Mouse (Mus musculus): Measurements from ENCODE around the gene Tnni3k. TPM values are rescaled to one million over a fixed set of nuclear protein-coding genes. Genes with fewer than 3 reads are reported as not detected.
A peak's percentile ranks its signal among the peaks of the same experiment; 100 is the strongest.

The Tnni3k gene
- polyA plus RNA-seq, 1 experiment from 2014 or later: 0.15 TPM

- no peak overlapping the region for H3K9ac ChIP-seq (replicated peaks; ENCODE audit: low read depth, low read length)
These were observed 268.9 kb downstream of the Tnni3k start for GRCm38 (mm10) chr3:154786354-154786753.

GRCm38 (mm10) chr3:154778836-154779595 is 276.2 kb downstream of the Tnni3k start:
- H3K4me3 ChIP-seq (ENCODE audit: low read depth, low read length): no peak overlapping the region
- no peak overlapping the region for H3K9ac ChIP-seq (replicated peaks; ENCODE audit: low read depth, low read length)
- ATAC-seq (ENCODE audit: low read depth): peak; percentile 84; the same call in 1 of the 2 replicates
- no peaks in the 10 kb centered on the region for H3K27me3 ChIP-seq (ENCODE audit: control insufficient read depth, insufficient read depth, low read length)
- H3K27ac ChIP-seq (ENCODE audit: low read depth, low read length): no peak overlapping the region
- H3K4me1 ChIP-seq (ENCODE audit: control insufficient read depth, insufficient read depth, low read length): peaks cover 9% of the 10 kb centered on the region
- no peaks in the 10 kb centered on the region for H3K9me3 ChIP-seq (ENCODE audit: control insufficient read depth, low read length)
- 42% methylated on average over 6 of the region's 6 CpGs for WGBS
- no peak overlapping the region for H3K4me2 ChIP-seq (ENCODE audit: low read depth, low read length)
- H3K36me3 ChIP-seq (ENCODE audit: control insufficient read depth, insufficient read depth, low read length): no peaks in the 10 kb centered on the region

More at GRCm38 (mm10) chr3:154786354-154786753, 268.9 kb downstream of the Tnni3k start:
- no peak for ATAC-seq (ENCODE audit: low read depth)
- 91% methylated on average over 9 of the region's 9 CpGs for WGBS
- Histone ChIP-seq H3K27me3 (ENCODE audit: control insufficient read depth, insufficient read depth, low read length) (no peaks in the 10 kb centered on the region), H3K4me2 (ENCODE audit: low read depth, low read length) (no peak overlapping the region), H3K9me3 (ENCODE audit: control insufficient read depth, low read length) (no peaks in the 10 kb centered on the region), H3K4me3 (ENCODE audit: low read depth, low read length) (no peak overlapping the region), H3K4me1 (ENCODE audit: control insufficient read depth, insufficient read depth, low read length) (no peaks in the 10 kb centered on the region), H3K27ac (ENCODE audit: low read depth, low read length) (no peak overlapping the region), H3K36me3 (ENCODE audit: control insufficient read depth, insufficient read depth, low read length) (no peaks in the 10 kb centered on the region)

- ATAC-seq (ENCODE audit: low read depth): no peak
- Histone ChIP-seq H3K4me2 (ENCODE audit: low read depth, low read length) (no peak overlapping the region), H3K27ac (ENCODE audit: low read depth, low read length) (no peak overlapping the region), H3K4me1 (ENCODE audit: control insufficient read depth, insufficient read depth, low read length) (0 out of 2 replicates have a peak, but pooled peaks cover 3% of the 10 kb centered on the region), H3K9me3 (ENCODE audit: control insufficient read depth, low read length) (no peaks in the 10 kb centered on the region), H3K4me3 (ENCODE audit: low read depth, low read length) (no peak overlapping the region), H3K27me3 (ENCODE audit: control insufficient read depth, insufficient read depth, low read length) (no peaks in the 10 kb centered on the region), H3K9ac (replicated peaks; ENCODE audit: low read depth, low read length) (no peak overlapping the region), H3K36me3 (ENCODE audit: control insufficient read depth, insufficient read depth, low read length) (no peaks in the 10 kb centered on the region)
- WGBS: 85% methylated on average over 2 of the region's 2 CpGs
These were observed 283.6 kb downstream of the Tnni3k start for GRCm38 (mm10) chr3:154771651-154772050.

- Histone ChIP-seq H3K4me1 (ENCODE audit: control insufficient read depth, insufficient read depth, low read length) (no peaks in the 10 kb centered on the region), H3K4me3 (ENCODE audit: low read depth, low read length) (no peak overlapping the region), H3K36me3 (ENCODE audit: control insufficient read depth, insufficient read depth, low read length) (no peaks in the 10 kb centered on the region), H3K9me3 (ENCODE audit: control insufficient read depth, low read length) (no peaks in the 10 kb centered on the region), H3K4me2 (ENCODE audit: low read depth, low read length) (no peak overlapping the region), H3K27ac (ENCODE audit: low read depth, low read length) (no peak overlapping the region), H3K27me3 (ENCODE audit: control insufficient read depth, insufficient read depth, low read length) (no peaks in the 10 kb centered on the region), H3K9ac (replicated peaks; ENCODE audit: low read depth, low read length) (no peak overlapping the region)
- no peak for ATAC-seq (ENCODE audit: low read depth)
- WGBS: 86% methylated on average over 4 of the region's 4 CpGs
These were observed 288.9 kb downstream of the Tnni3k start for GRCm38 (mm10) chr3:154766321-154766720.

- no peaks in the 10 kb centered on the region for H3K4me1 ChIP-seq (ENCODE audit: control insufficient read depth, insufficient read depth, low read length)
- H3K27ac ChIP-seq (ENCODE audit: low read depth, low read length): no peak overlapping the region
- no peak overlapping the region for H3K4me2 ChIP-seq (ENCODE audit: low read depth, low read length)
- no peaks in the 10 kb centered on the region for H3K36me3 ChIP-seq (ENCODE audit: control insufficient read depth, insufficient read depth, low read length)
- no peak overlapping the region for H3K4me3 ChIP-seq (ENCODE audit: low read depth, low read length)
- no peak for ATAC-seq (ENCODE audit: low read depth)
- no peaks in the 10 kb centered on the region for H3K27me3 ChIP-seq (ENCODE audit: control insufficient read depth, insufficient read depth, low read length)
- no peak overlapping the region for H3K9ac ChIP-seq (replicated peaks; ENCODE audit: low read depth, low read length)
- H3K9me3 ChIP-seq (ENCODE audit: control insufficient read depth, low read length): no peaks in the 10 kb centered on the region
- 85% methylated on average over 7 of the region's 7 CpGs for WGBS
These were observed 291.1 kb downstream of the Tnni3k start for GRCm38 (mm10) chr3:154764115-154764514.

- Histone ChIP-seq H3K36me3 (ENCODE audit: control insufficient read depth, insufficient read depth, low read length) (no peaks in the 10 kb centered on the region), H3K4me2 (ENCODE audit: low read depth, low read length) (no peak overlapping the region), H3K4me1 (ENCODE audit: control insufficient read depth, insufficient read depth, low read length) (no peaks in the 10 kb centered on the region), H3K9me3 (ENCODE audit: control insufficient read depth, low read length) (no peaks in the 10 kb centered on the region), H3K27ac (ENCODE audit: low read depth, low read length) (no peak overlapping the region), H3K4me3 (ENCODE audit: low read depth, low read length) (no peak overlapping the region), H3K27me3 (ENCODE audit: control insufficient read depth, insufficient read depth, low read length) (no peaks in the 10 kb centered on the region), H3K9ac (replicated peaks; ENCODE audit: low read depth, low read length) (no peak overlapping the region)
- 71% methylated on average over 9 of the region's 9 CpGs for whole genome bisulfite sequencing
- ATAC-seq (ENCODE audit: low read depth): no peak
These were observed 291.8 kb downstream of the Tnni3k start for GRCm38 (mm10) chr3:154763374-154763773.

- H3K4me1 ChIP-seq (ENCODE audit: control insufficient read depth, insufficient read depth, low read length): no peaks in the 10 kb centered on the region
- H3K27me3 ChIP-seq (ENCODE audit: control insufficient read depth, insufficient read depth, low read length): no peaks in the 10 kb centered on the region
- WGBS: 93% methylated on average over 3 of the region's 3 CpGs
- no peaks in the 10 kb centered on the region for H3K36me3 ChIP-seq (ENCODE audit: control insufficient read depth, insufficient read depth, low read length)
- ATAC-seq (ENCODE audit: low read depth): no peak
- H3K9me3 ChIP-seq (ENCODE audit: control insufficient read depth, low read length): no peaks in the 10 kb centered on the region
- H3K4me3 ChIP-seq (ENCODE audit: low read depth, low read length): no peak overlapping the region
- H3K9ac ChIP-seq (replicated peaks; ENCODE audit: low read depth, low read length): no peak overlapping the region
- H3K27ac ChIP-seq (ENCODE audit: low read depth, low read length): no peak overlapping the region
- H3K4me2 ChIP-seq (ENCODE audit: low read depth, low read length): no peak overlapping the region
These were observed 294.1 kb downstream of the Tnni3k start for GRCm38 (mm10) chr3:154761108-154761507.

GRCm38 (mm10) chr3:154758089-154758488 is 297.1 kb downstream of the Tnni3k start:
- H3K9me3 ChIP-seq (ENCODE audit: control insufficient read depth, low read length): no peaks in the 10 kb centered on the region
- no peaks in the 10 kb centered on the region for H3K4me1 ChIP-seq (ENCODE audit: control insufficient read depth, insufficient read depth, low read length)
- no peak overlapping the region for H3K27ac ChIP-seq (ENCODE audit: low read depth, low read length)
- no peaks in the 10 kb centered on the region for H3K27me3 ChIP-seq (ENCODE audit: control insufficient read depth, insufficient read depth, low read length)
- no peak overlapping the region for H3K4me3 ChIP-seq (ENCODE audit: low read depth, low read length)
- H3K4me2 ChIP-seq (ENCODE audit: low read depth, low read length): no peak overlapping the region
- no peaks in the 10 kb centered on the region for H3K36me3 ChIP-seq (ENCODE audit: control insufficient read depth, insufficient read depth, low read length)
- no peak overlapping the region for H3K9ac ChIP-seq (replicated peaks; ENCODE audit: low read depth, low read length)
- WGBS: 56% methylated on average over 3 of the region's 3 CpGs
- ATAC-seq (ENCODE audit: low read depth): peak; percentile 83; the same call in 1 of the 2 replicates

- no peaks in the 10 kb centered on the region for H3K4me1 ChIP-seq (ENCODE audit: control insufficient read depth, insufficient read depth, low read length)
- ATAC-seq (ENCODE audit: low read depth): no peak
- no peak overlapping the region for H3K4me3 ChIP-seq (ENCODE audit: low read depth, low read length)
- H3K4me2 ChIP-seq (ENCODE audit: low read depth, low read length): no peak overlapping the region
- no peaks in the 10 kb centered on the region for H3K27me3 ChIP-seq (ENCODE audit: control insufficient read depth, insufficient read depth, low read length)
- no peak overlapping the region for H3K9ac ChIP-seq (replicated peaks; ENCODE audit: low read depth, low read length)
- no peaks in the 10 kb centered on the region for H3K9me3 ChIP-seq (ENCODE audit: control insufficient read depth, low read length)
- no peaks in the 10 kb centered on the region for H3K36me3 ChIP-seq (ENCODE audit: control insufficient read depth, insufficient read depth, low read length)
- H3K27ac ChIP-seq (ENCODE audit: low read depth, low read length): no peak overlapping the region
- WGBS: 96% methylated on average over 3 of the region's 3 CpGs
These were observed 300.0 kb downstream of the Tnni3k start for GRCm38 (mm10) chr3:154755225-154755624.
